Mouse (Mus musculus): ENCODE results near the gene Trp53bp2.
A peak's percentile ranks its signal among the peaks of the same experiment; 100 is the strongest.

Gene Trp53bp2

GRCm38 (mm10) chr1:182408243-182408642, 729 bp upstream of the Trp53bp2 start:
- no peak for DNase-seq (ENCODE audit: low read depth, low spot score)

- DNase-seq (ENCODE audit: low read depth, low spot score): peak; percentile 19
Observed at GRCm38 (mm10) chr1:182409401-182410173, 615 bp downstream of the Trp53bp2 start.

- DNase-seq (ENCODE audit: low read depth, low spot score): no peak
Observed at GRCm38 (mm10) chr1:182412586-182413270, 3.8 kb downstream of the Trp53bp2 start.

GRCm38 (mm10) chr1:182419481-182419880, 10.5 kb downstream of the Trp53bp2 start:
- DNase-seq (ENCODE audit: low read depth, low spot score): no peak

- DNase-seq (ENCODE audit: low read depth, low spot score): no peak
Observed at GRCm38 (mm10) chr1:182424274-182424673, 15.3 kb downstream of the Trp53bp2 start.

- no peak for DNase-seq (ENCODE audit: low read depth, low spot score)
Observed at GRCm38 (mm10) chr1:182425176-182425575, 16.2 kb downstream of the Trp53bp2 start.

GRCm38 (mm10) chr1:182426444-182426843, 17.5 kb downstream of the Trp53bp2 start:
- DNase-seq (ENCODE audit: low read depth, low spot score): no peak

- DNase-seq (ENCODE audit: low read depth, low spot score): no peak
Observed at GRCm38 (mm10) chr1:182427426-182427825, 18.5 kb downstream of the Trp53bp2 start.

- no peak for DNase-seq (ENCODE audit: low read depth, low spot score)
Observed at GRCm38 (mm10) chr1:182429826-182430225, 20.9 kb downstream of the Trp53bp2 start.

- DNase-seq (ENCODE audit: low read depth, low spot score): no peak
Observed at GRCm38 (mm10) chr1:182430676-182431075, 21.7 kb downstream of the Trp53bp2 start.

- no peak for DNase-seq (ENCODE audit: low read depth, low spot score)
Observed at GRCm38 (mm10) chr1:182432059-182432458, 23.1 kb downstream of the Trp53bp2 start.

- no peak for DNase-seq (ENCODE audit: low read depth, low spot score)
Observed at GRCm38 (mm10) chr1:182436746-182437145, 27.8 kb downstream of the Trp53bp2 start.

- no peak for DNase-seq (ENCODE audit: low read depth, low spot score)
Observed at GRCm38 (mm10) chr1:182439546-182440222, 30.7 kb downstream of the Trp53bp2 start.

GRCm38 (mm10) chr1:182441791-182442473, 33.0 kb downstream of the Trp53bp2 start:
- no peak for DNase-seq (ENCODE audit: low read depth, low spot score)

- DNase-seq (ENCODE audit: low read depth, low spot score): no peak
Observed at GRCm38 (mm10) chr1:182444116-182444515, 35.1 kb downstream of the Trp53bp2 start.

- DNase-seq (ENCODE audit: low read depth, low spot score): no peak
Observed at GRCm38 (mm10) chr1:182448276-182449035, 39.5 kb downstream of the Trp53bp2 start.

GRCm38 (mm10) chr1:182452473-182452872, 43.5 kb downstream of the Trp53bp2 start:
- no peak for DNase-seq (ENCODE audit: low read depth, low spot score)

GRCm38 (mm10) chr1:182455080-182455479, 46.1 kb downstream of the Trp53bp2 start:
- no peak for DNase-seq (ENCODE audit: low read depth, low spot score)

- DNase-seq (ENCODE audit: low read depth, low spot score): no peak
Observed at GRCm38 (mm10) chr1:182458556-182458955, 49.6 kb downstream of the Trp53bp2 start.

- no peak for DNase-seq (ENCODE audit: low read depth, low spot score)
Observed at GRCm38 (mm10) chr1:182459436-182459835, 50.5 kb downstream of the Trp53bp2 start.

Measured in embryo, embryonic 11.5 days (tissue).